Mouse (Mus musculus) G1E (cell line): ENCODE measurements around the gene Tcf3.

Source experiments
- CTCF ChIP-seq: IDR thresholded peaks from 2 replicates; pipeline ENCODE4 v1.5.1; 2012; ENCODE audit warnings: low read depth, low read length, inconsistent platforms, mixed read lengths
- GATA1 ChIP-seq: IDR thresholded peaks from 2 replicates; pipeline ENCODE4 v1.6.1; 2012; ENCODE audit warnings: borderline replicate concordance, low read length, inconsistent platforms, mixed read lengths
- GATA2 ChIP-seq: IDR thresholded peaks from 2 replicates; pipeline ENCODE4 v1.6.1; 2012; ENCODE audit warnings: low read depth, low read length, inconsistent platforms, borderline replicate concordance
- POLR2AphosphoS5 ChIP-seq: IDR thresholded peaks from 2 replicates; pipeline ENCODE4 v1.6.1; 2012; ENCODE audit warnings: low read depth, low read length, inconsistent platforms; ENCODE audit not compliant: insufficient replicate concordance
- TAL1 ChIP-seq: conservative IDR thresholded peaks from 2 replicates; pipeline ENCODE4 v1.6.1; 2012; ENCODE audit warnings: low read depth, low read length, inconsistent platforms, mixed read lengths

DNA sequence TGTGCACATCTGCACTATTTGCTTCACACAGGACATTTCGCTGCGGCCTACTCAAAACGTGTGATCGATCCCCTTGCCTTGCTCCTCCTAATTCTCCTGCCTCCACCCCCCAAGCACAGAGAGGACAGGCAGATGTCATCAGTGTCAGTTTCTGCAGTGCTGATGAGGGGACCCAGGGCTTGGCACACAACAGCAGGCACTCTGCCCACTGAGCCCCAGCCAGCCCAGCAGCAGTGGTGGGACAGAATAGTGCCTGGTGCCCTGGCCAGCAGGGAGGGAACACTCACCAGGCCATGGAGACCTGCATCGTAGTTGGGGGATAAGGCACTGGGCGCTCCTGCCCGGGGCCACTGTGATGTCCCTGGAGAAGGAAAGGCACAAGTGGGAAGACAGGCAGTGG is 17.9 kb downstream of the Tcf3 start:
- TF ChIP-seq CTCF: no peak
- TF ChIP-seq TAL1: no peak
- no peak for TF ChIP-seq GATA1
- no peak for TF ChIP-seq GATA2
- no peak for TF ChIP-seq POLR2AphosphoS5
